Mouse (Mus musculus) erythroid progenitor cell, adult 5-6 weeks (primary cell): ENCODE results near the gene Gnaz. TPM values are rescaled to one million over a fixed set of nuclear protein-coding genes. Genes with fewer than 3 reads are reported as not detected.

Experiments
- ATAC-seq: replicated peaks from 2 replicates; pipeline ENCODE4 v1.8.0; 2016; ENCODE audit warnings: moderate number of reproducible peaks, mild to moderate bottlenecking, moderate TSS enrichment, inconsistent platforms; ENCODE audit not compliant: poor library complexity, low FRiP score, severe bottlenecking
- total RNA-seq, 2 experiments: library from RNA; stranded (forward) in 1 of 2; stranded (reverse) in 1 of 2; fragments of 150-400 nt in 1 of 2; fragments of 186-747, 209-891 nt in 1 of 2; gene quantifications; 2 replicates each; pipeline versions ENCODE4 v1.2.3 to v1.2.4; 2015 to 2017; ENCODE audit warnings: low replicate concordance in 2 of 2

Gene Gnaz
- total RNA-seq, 2 experiments from 2014 or later: 0.38 TPM; not detected in 1

GRCm38 (mm10) chr10:75059396-75059795, 92.4 kb downstream of the Gnaz start:
- ATAC-seq: no peak

- ATAC-seq: no peak
These were observed 93.4 kb downstream of the Gnaz start, which contains the start of gene Bcr for GRCm38 (mm10) chr10:75060217-75060842. TSS of gene Bcr (plus strand) at chr10:75060592.

GRCm38 (mm10) chr10:75060843-75061235, 93.9 kb downstream of the Gnaz start:
- ATAC-seq: no peak

- ATAC-seq: no peak
These were observed 94.6 kb downstream of the Gnaz start for GRCm38 (mm10) chr10:75061341-75062188.

- ATAC-seq: no peak
These were observed 95.2 kb downstream of the Gnaz start for GRCm38 (mm10) chr10:75062189-75062561.

- no peak for ATAC-seq
These were observed 95.6 kb downstream of the Gnaz start for GRCm38 (mm10) chr10:75062621-75063020.

GRCm38 (mm10) chr10:75063301-75063965, 96.5 kb downstream of the Gnaz start:
- ATAC-seq: no peak

GRCm38 (mm10) chr10:75065691-75066090, 98.7 kb downstream of the Gnaz start:
- ATAC-seq: no peak

Other genes with a start within 250 kb of the Gnaz start
- gene Rsph14, start 65.4 kb downstream of the Gnaz start, total RNA-seq (2015; ENCODE audit: low replicate concordance): not detected in 2 replicates
- gene Rsph14, start 65.4 kb downstream of the Gnaz start, total RNA-seq (2017; ENCODE audit: low replicate concordance): not detected in 2 replicates
- gene Rab36, start 69.9 kb downstream of the Gnaz start, total RNA-seq (2015; ENCODE audit: low replicate concordance): not detected in 2 replicates
- gene Rab36, start 69.9 kb downstream of the Gnaz start, total RNA-seq (2017; ENCODE audit: low replicate concordance): not detected in 2 replicates
- gene Bcr, start 93.4 kb downstream of the Gnaz start, total RNA-seq (2015; ENCODE audit: low replicate concordance): 2.5 and 5.8 TPM in 2 replicates
- 2.7 and 5.4 TPM in 2 replicates for gene Bcr, start 93.4 kb downstream of the Gnaz start, total RNA-seq (2017; ENCODE audit: low replicate concordance)
- gene Specc1l, start 244.9 kb downstream of the Gnaz start, total RNA-seq (2015; ENCODE audit: low replicate concordance): 15.5 and 16.6 TPM in 2 replicates
- 23.7 and 24.5 TPM in 2 replicates for gene Specc1l, start 244.9 kb downstream of the Gnaz start, total RNA-seq (2017; ENCODE audit: low replicate concordance)